In the genomic region with DNA sequence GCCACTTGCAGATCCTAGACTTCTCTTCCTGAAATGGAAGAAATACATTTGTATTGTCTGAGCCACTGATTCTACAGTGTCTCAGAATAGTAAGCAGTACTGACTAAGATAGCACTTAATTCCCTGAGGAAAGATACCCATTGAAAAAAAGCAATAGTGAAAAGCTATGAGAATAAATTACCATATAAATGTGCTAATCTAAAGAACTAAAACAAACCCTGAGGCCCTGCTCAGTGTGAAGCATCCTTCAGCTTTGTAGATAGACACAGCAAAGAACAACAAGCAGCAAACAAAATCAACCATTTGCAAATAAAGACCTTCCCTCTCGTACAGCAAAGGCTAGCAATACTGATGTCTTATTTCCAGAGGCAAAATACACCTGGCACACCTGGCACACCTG, we compare ENCODE assay signal across 31 mouse cellular contexts. TPM values are rescaled to one million over a fixed set of nuclear protein-coding genes. Genes with fewer than 3 reads are reported as not detected.
DNase-seq lines count a peak whose midpoint lies in the region; ATAC-seq and TF ChIP-seq lines count a peak whose summit lies in the region.
"Had no signal": no experiment of that assay in that cellular context is flagged by ENCODE, and none has a peak within 500 bp of the region (broad histone marks: within the 10 kb centered on the region; RNA-seq: fewer than 3 reads in every experiment).

No protein-coding gene starts in this region.

- H3K36me3 ChIP-seq in hindbrain, embryonic 12.5 days, result no peaks in the 10 kb centered on the region
- H3K36me3 ChIP-seq in hindbrain, embryonic 11.5 days (ENCODE audit: control insufficient read depth, insufficient read depth, low read length), result no peaks in the 10 kb centered on the region
- H3K36me3 ChIP-seq in hindbrain, postnatal 0 days (ENCODE audit: insufficient read depth, low read length), result no peaks in the 10 kb centered on the region
- no peaks in the 10 kb centered on the region for H3K36me3 ChIP-seq in neural tube, embryonic 14.5 days (ENCODE audit: control insufficient read depth, insufficient read depth, low read length)
- H3K36me3 ChIP-seq: embryonic facial prominence, embryonic 13.5 days; forebrain, embryonic 10.5 days; forebrain, embryonic 15.5 days; heart, embryonic 15.5 days; limb, embryonic 10.5 days; limb, embryonic 15.5 days; liver, embryonic 13.5 days had no signal

- no peak overlapping the region for H3K9ac ChIP-seq in hindbrain, embryonic 12.5 days
- no peak overlapping the region for H3K9ac ChIP-seq in hindbrain, embryonic 11.5 days (ENCODE audit: low read depth, low read length)
- no peak overlapping the region for H3K9ac ChIP-seq in hindbrain, postnatal 0 days (replicated peaks; ENCODE audit: low read length)
- H3K9ac ChIP-seq in neural tube, embryonic 14.5 days (replicated peaks; ENCODE audit: low read depth, low read length), result no peak overlapping the region
- H3K9ac ChIP-seq: embryonic facial prominence, embryonic 13.5 days; forebrain, embryonic 15.5 days; heart, embryonic 15.5 days; limb, embryonic 15.5 days; liver, embryonic 13.5 days had no signal

- no peak for DNase-seq in hindbrain, embryonic 11.5 days (ENCODE audit: low spot score)
- DNase-seq in brain, embryonic 14.5 days (ENCODE audit: low read depth), result peak; percentile 55
- DNase-seq in hindbrain, postnatal 0 days (ENCODE audit: low spot score), result peak; percentile 20
- DNase-seq in cerebellum, postnatal 36 days, result no peak
- DNase-seq in frontal cortex, adult 2 months (ENCODE audit: extremely low spot score in 1 of 2, low spot score in 1 of 2), result no peak
- DNase-seq: adrenal gland, postnatal 10 days; cerebellum, adult 11 months; cerebellum, adult 9-10 months; gastrocnemius, postnatal 10 days; kidney, adult 8-10 months; kidney, postnatal 10 days; layer of hippocampus, postnatal 36 days; liver, embryonic 13.5 days; lung, adult 18-20 months; lung, postnatal 4 days; right cerebral cortex, postnatal 25 days; spleen, adult 18-20 months; thymus, adult 18-20 months; thymus, postnatal 25 days had no signal

- TF ChIP-seq CTCF in brain, embryonic 14.5 days (IDR thresholded peaks at IDR 0.05; ENCODE audit: borderline replicate concordance, extremely low read depth, insufficient read depth, insufficient read length), result no peak
- TF ChIP-seq CTCF in hindbrain, postnatal 0 days (IDR thresholded peaks at IDR 0.05; ENCODE audit: low read depth), result no peak

- no peak overlapping the region for H3K4me3 ChIP-seq in hindbrain, embryonic 12.5 days
- H3K4me3 ChIP-seq in hindbrain, embryonic 11.5 days (ENCODE audit: low read depth, low read length), result no peak overlapping the region
- no peak overlapping the region for H3K4me3 ChIP-seq in hindbrain, postnatal 0 days (ENCODE audit: low read length)
- H3K4me3 ChIP-seq in neural tube, embryonic 14.5 days (ENCODE audit: low read depth, low read length), result no peak overlapping the region
- H3K4me3 ChIP-seq: embryonic facial prominence, embryonic 13.5 days; forebrain, embryonic 10.5 days; forebrain, embryonic 15.5 days; heart, embryonic 15.5 days; limb, embryonic 10.5 days; limb, embryonic 15.5 days; liver, embryonic 13.5 days had no signal

- H3K27ac ChIP-seq in hindbrain, embryonic 12.5 days, result no peak overlapping the region
- no peak overlapping the region for H3K27ac ChIP-seq in hindbrain, embryonic 11.5 days (ENCODE audit: low read depth, low read length)
- no peak overlapping the region for H3K27ac ChIP-seq in hindbrain, postnatal 0 days
- peak overlapping the region; percentile 8; the same call in 1 of the 2 replicates for H3K27ac ChIP-seq in neural tube, embryonic 14.5 days (ENCODE audit: low read depth, low read length)
- H3K27ac ChIP-seq: embryonic facial prominence, embryonic 13.5 days; forebrain, embryonic 10.5 days; forebrain, embryonic 15.5 days; heart, embryonic 15.5 days; limb, embryonic 10.5 days; limb, embryonic 15.5 days; liver, embryonic 13.5 days; stomach, postnatal 0 days had no signal

- H3K9me3 ChIP-seq in hindbrain, embryonic 12.5 days (replicated peaks), result no peaks in the 10 kb centered on the region
- H3K9me3 ChIP-seq in hindbrain, embryonic 11.5 days (ENCODE audit: control insufficient read depth, low read length), result no peaks in the 10 kb centered on the region
- H3K9me3 ChIP-seq in hindbrain, postnatal 0 days (ENCODE audit: low read length), result no peaks in the 10 kb centered on the region
- no peaks in the 10 kb centered on the region for H3K9me3 ChIP-seq in neural tube, embryonic 14.5 days (ENCODE audit: control insufficient read depth, low read length)
- H3K9me3 ChIP-seq: embryonic facial prominence, embryonic 13.5 days; forebrain, embryonic 10.5 days; forebrain, embryonic 15.5 days; heart, embryonic 15.5 days; limb, embryonic 10.5 days; limb, embryonic 15.5 days; liver, embryonic 13.5 days had no signal

- no peak for TF ChIP-seq POLR2A in brain, embryonic 14.5 days (IDR thresholded peaks at IDR 0.05; ENCODE audit: borderline replicate concordance, extremely low read depth, insufficient read depth, insufficient read length, poor library complexity, severe bottlenecking)

- 52% methylated on average over 1 of the region's 1 CpGs for WGBS in hindbrain, embryonic 12.5 days
- 65% methylated on average over 1 of the region's 1 CpGs for WGBS in hindbrain, embryonic 11.5 days
- WGBS in hindbrain, postnatal 0 days, result 36% methylated on average over 1 of the region's 1 CpGs
- WGBS in neural tube, embryonic 14.5 days, result 38% methylated on average over 1 of the region's 1 CpGs

- ATAC-seq in hindbrain, embryonic 12.5 days (ENCODE audit: low FRiP score), result peak; percentile 63
- no peak for ATAC-seq in hindbrain, embryonic 11.5 days (ENCODE audit: low FRiP score)
- ATAC-seq in hindbrain, postnatal 0 days, result no peak
- ATAC-seq in neural tube, embryonic 14.5 days (ENCODE audit: low read depth), result peak; percentile 87
- ATAC-seq: forebrain, embryonic 15.5 days; intestine, embryonic 16.5 days; lung, postnatal 0 days; Patski had no signal

- H3K4me2 ChIP-seq in hindbrain, embryonic 12.5 days (replicated peaks), result no peak overlapping the region
- no peak overlapping the region for H3K4me2 ChIP-seq in hindbrain, embryonic 11.5 days (replicated peaks; ENCODE audit: low read depth, low read length)
- no peak overlapping the region for H3K4me2 ChIP-seq in hindbrain, postnatal 0 days (ENCODE audit: low read depth, low read length)
- H3K4me2 ChIP-seq in neural tube, embryonic 14.5 days (ENCODE audit: low read depth, low read length), result no peak overlapping the region
- H3K4me2 ChIP-seq: embryonic facial prominence, embryonic 13.5 days; forebrain, embryonic 15.5 days; heart, embryonic 15.5 days; limb, embryonic 15.5 days; liver, embryonic 13.5 days had no signal

- no peaks in the 10 kb centered on the region for H3K27me3 ChIP-seq in hindbrain, embryonic 12.5 days
- no peaks in the 10 kb centered on the region for H3K27me3 ChIP-seq in hindbrain, embryonic 11.5 days (ENCODE audit: control insufficient read depth, insufficient read depth, low read length)
- no peaks in the 10 kb centered on the region for H3K27me3 ChIP-seq in hindbrain, postnatal 0 days (ENCODE audit: insufficient read depth, low read length)
- H3K27me3 ChIP-seq in neural tube, embryonic 14.5 days (ENCODE audit: control insufficient read depth, insufficient read depth, low read length), result no peaks in the 10 kb centered on the region
- H3K27me3 ChIP-seq: embryonic facial prominence, embryonic 13.5 days; forebrain, embryonic 15.5 days; heart, embryonic 15.5 days; limb, embryonic 15.5 days; liver, embryonic 13.5 days; Patski had no signal

- H3K4me1 ChIP-seq in hindbrain, embryonic 12.5 days, result 0 out of 2 replicates have a peak, but pooled peaks cover 4% of the 10 kb centered on the region
- H3K4me1 ChIP-seq in hindbrain, embryonic 11.5 days (replicated peaks; ENCODE audit: control insufficient read depth, insufficient read depth, low read length), result no peaks in the 10 kb centered on the region
- no peaks in the 10 kb centered on the region for H3K4me1 ChIP-seq in hindbrain, postnatal 0 days (ENCODE audit: insufficient read depth, low read length)
- no peaks in the 10 kb centered on the region for H3K4me1 ChIP-seq in neural tube, embryonic 14.5 days (ENCODE audit: control insufficient read depth, insufficient read depth, low read length)
- H3K4me1 ChIP-seq: embryonic facial prominence, embryonic 13.5 days; forebrain, embryonic 15.5 days; limb, embryonic 15.5 days; liver, embryonic 13.5 days had no signal

RNA-seq across cellular contexts. Expression of a gene that starts 18.6 kb away (rescaled TPM):
- 3.3 and 19.7 TPM in 2 replicates for polyA plus RNA-seq in hindbrain, embryonic 12.5 days (2016; fragmentation: Nextera tagmentation; extraction: Ambion mirVana)
- 3.7 and 4.2 TPM in 2 replicates for polyA plus RNA-seq in hindbrain, embryonic 11.5 days (2014; fragmentation: Nextera tagmentation; extraction: Ambion mirVana)
- polyA plus RNA-seq in brain, embryonic 14.5 days (2012; rRNA removed), result 1.8 and 4.1 TPM in 2 replicates
- 1.2 and 2.5 TPM in 2 replicates for total RNA-seq in hindbrain, postnatal 0 days (2014; rRNA removed)
- polyA plus RNA-seq in hindbrain, postnatal 0 days (2015; fragmentation: Nextera tagmentation; extraction: Ambion mirVana), result 0.38 and 0.58 TPM in 2 replicates
- polyA plus RNA-seq in neural tube, embryonic 14.5 days (2014; fragmentation: Nextera tagmentation; extraction: Ambion mirVana), result 1.0 and 1.9 TPM in 2 replicates
- 3.1 and 4.1 TPM in 2 replicates for polyA plus RNA-seq in frontal cortex, adult 2 months (2012; rRNA removed)

Comparison
In these comparisons a context has a peak if more than half of its experiments do, and no peak if none do; other contexts are left out.
1. ATAC-seq: peak in hindbrain, embryonic 12.5 days (single experiment) and neural tube, embryonic 14.5 days (single experiment); none in hindbrain, embryonic 11.5 days (single experiment) and hindbrain, postnatal 0 days (single experiment).
2. DNase-seq: peak in brain, embryonic 14.5 days (single experiment) and hindbrain, postnatal 0 days (single experiment); none in hindbrain, embryonic 11.5 days (single experiment), cerebellum, postnatal 36 days (0 of 2) and frontal cortex, adult 2 months (0 of 2).